Mouse (Mus musculus) stomach, postnatal 0 days (tissue): ENCODE measurements at regions not wholly inside any gene's neighbourhood (a gene's known extent, or its start where the extent isn't known, plus 50 kb on each side); places are given as distances from the start of the nearest gene placed in this dataset.
A peak's percentile ranks its signal among the peaks of the same experiment; 100 is the strongest.

ENCODE experiments used
- ATAC-seq: fragments of 200-750 bp; cut with Nextera tagmentation; 2 replicates; pipeline ENCODE4 v1.8.0; 2017; ENCODE audit not compliant: low FRiP score, low TSS enrichment
- DNase-seq: peaks from one replicate; pipeline ENCODE4 v3.0.0-alpha.2; 2016; ENCODE audit warnings: low spot score
- H3K27ac ChIP-seq: fragments of 300-500 bp; sonication (generic); replicated peaks from 2 replicates; pipeline ENCODE4 v1.5.1; 2014; ENCODE audit warnings: mild to moderate bottlenecking, control low read depth
- H3K27me3 ChIP-seq: fragments of 300-500 bp; sonication (generic); 2 replicates; pipeline ENCODE4 v1.6.1; 2014; ENCODE audit warnings: low read length; ENCODE audit not compliant: control insufficient read depth, insufficient read depth
- H3K36me3 ChIP-seq: fragments of 300-500 bp; sonication (generic); 2 replicates; pipeline ENCODE4 v1.6.1; 2014; ENCODE audit warnings: low read length, mixed read lengths; ENCODE audit not compliant: control insufficient read depth, insufficient read depth
- H3K4me1 ChIP-seq: fragments of 300-500 bp; sonication (generic); replicated peaks from 2 replicates; pipeline ENCODE4 v1.6.1; 2014; ENCODE audit warnings: antibody characterized with exemption; ENCODE audit not compliant: control insufficient read depth, insufficient read depth
- H3K4me2 ChIP-seq: fragments of 300-500 bp; sonication (generic); replicated peaks from 2 replicates; pipeline ENCODE4 v1.6.1; 2014; ENCODE audit warnings: low read depth, mild to moderate bottlenecking, control low read depth, moderate library complexity
- H3K4me3 ChIP-seq: fragments of 300-500 bp; sonication (generic); 2 replicates; pipeline ENCODE4 v1.5.1; 2014; ENCODE audit warnings: low read depth, low read length, control low read depth
- H3K9ac ChIP-seq: fragments of 300-500 bp; sonication (generic); 2 replicates; pipeline ENCODE4 v1.6.1; 2014; ENCODE audit warnings: mild to moderate bottlenecking, low read length, control low read depth, mixed read lengths
- H3K9me3 ChIP-seq: fragments of 300-500 bp; sonication (generic); 2 replicates; pipeline ENCODE4 v1.6.1; 2016; ENCODE audit warnings: low read length; ENCODE audit not compliant: control insufficient read depth
- CTCF ChIP-seq: IDR thresholded peaks from 2 replicates; pipeline ENCODE4 v1.5.1; 2016; ENCODE audit warnings: antibody characterized with exemption, low read depth, mild to moderate bottlenecking, moderate library complexity
- EP300 ChIP-seq: optimal IDR thresholded peaks from 2 replicates; pipeline ENCODE3; 2016; ENCODE audit warnings: antibody characterized with exemption
- WGBS: fragments of 180-500 bp; shearing (Covaris S2); extraction: QIAGEN DNeasy Blood & Tissue Kit; methylation state at CpG from one replicate; pipeline ENCODE4 v1.1.7; 2014; 5-methylcytosine and 5-hydroxymethylcytosine counted together

GRCm38 (mm10) chr2:103896160-103896559 is 61.6 kb upstream of the Lmo2 start:
- DNase-seq = peak; percentile 54
- Histone ChIP-seq H3K4me2 (no peak overlapping the region), H3K9me3 (no peaks in the 10 kb centered on the region), H3K4me3 (no peak overlapping the region), H3K27ac (peak overlapping the region; percentile 45; the same call in 1 of the 2 replicates), H3K27me3 (no peaks in the 10 kb centered on the region), H3K4me1 (no peaks in the 10 kb centered on the region), H3K9ac (no peak overlapping the region), H3K36me3 (no peaks in the 10 kb centered on the region)
- ATAC-seq = peak; percentile 82
- TF ChIP-seq EP300 = no peak
- TF ChIP-seq CTCF = no peak
- WGBS = 38% methylated on average over 5 of the region's 5 CpGs

- H3K9ac ChIP-seq = no peak overlapping the region
- H3K36me3 ChIP-seq = no peaks in the 10 kb centered on the region
- no peak overlapping the region for H3K4me2 ChIP-seq
- ATAC-seq (peak; percentile 19; the same call in 1 of the 2 replicates), DNase-seq (peak; percentile 27)
- no peaks in the 10 kb centered on the region for H3K4me1 ChIP-seq
- no peak overlapping the region for H3K4me3 ChIP-seq
- H3K27me3 ChIP-seq = no peaks in the 10 kb centered on the region
- H3K27ac ChIP-seq = peak overlapping the region; percentile 45; the same call in 1 of the 2 replicates
- TF ChIP-seq EP300 (no peak), CTCF (peak; percentile 34; the same call in 1 of the 2 replicates)
- WGBS = 23% methylated on average over 3 of the region's 3 CpGs
- H3K9me3 ChIP-seq = no peaks in the 10 kb centered on the region
Measured at GRCm38 (mm10) chr2:103896814-103897213, 61.0 kb upstream of the Lmo2 start.

GRCm38 (mm10) chr2:103899713-103900112 is 58.1 kb upstream of the Lmo2 start:
- H3K9me3 ChIP-seq = no peaks in the 10 kb centered on the region
- no peak overlapping the region for H3K4me2 ChIP-seq
- no peaks in the 10 kb centered on the region for H3K27me3 ChIP-seq
- no peaks in the 10 kb centered on the region for H3K36me3 ChIP-seq
- H3K4me3 ChIP-seq = no peak overlapping the region
- no peak overlapping the region for H3K27ac ChIP-seq
- no peak for ATAC-seq
- DNase-seq = no peak
- 78% methylated on average over 6 of the region's 6 CpGs for WGBS
- TF ChIP-seq EP300 = no peak
- no peak for TF ChIP-seq CTCF
- no peak overlapping the region for H3K9ac ChIP-seq
- no peaks in the 10 kb centered on the region for H3K4me1 ChIP-seq

- TF ChIP-seq EP300 (no peak), CTCF (no peak)
- Histone ChIP-seq H3K9ac (no peak overlapping the region), H3K4me2 (no peak overlapping the region), H3K36me3 (no peaks in the 10 kb centered on the region), H3K27ac (no peak overlapping the region), H3K4me1 (no peaks in the 10 kb centered on the region), H3K9me3 (no peaks in the 10 kb centered on the region), H3K27me3 (no peaks in the 10 kb centered on the region), H3K4me3 (no peak overlapping the region)
- ATAC-seq = no peak
- DNase-seq = no peak
- 32% methylated on average over 5 of the region's 5 CpGs for WGBS
Measured at GRCm38 (mm10) chr2:103900384-103900783, 57.4 kb upstream of the Lmo2 start.

GRCm38 (mm10) chr2:103901457-103901856 is 56.3 kb upstream of the Lmo2 start:
- Histone ChIP-seq H3K4me3 (no peak overlapping the region), H3K4me2 (no peak overlapping the region), H3K36me3 (no peaks in the 10 kb centered on the region), H3K9ac (no peak overlapping the region), H3K4me1 (no peaks in the 10 kb centered on the region), H3K9me3 (no peaks in the 10 kb centered on the region), H3K27me3 (no peaks in the 10 kb centered on the region), H3K27ac (no peak overlapping the region)
- WGBS = 64% methylated on average over 1 of the region's 1 CpGs
- TF ChIP-seq CTCF (no peak), EP300 (no peak)
- DNase-seq (no peak), ATAC-seq (no peak)

- ATAC-seq = no peak
- Histone ChIP-seq H3K9me3 (no peaks in the 10 kb centered on the region), H3K4me3 (no peak overlapping the region), H3K9ac (no peak overlapping the region), H3K4me2 (no peak overlapping the region), H3K36me3 (no peaks in the 10 kb centered on the region), H3K27me3 (no peaks in the 10 kb centered on the region), H3K27ac (no peak overlapping the region), H3K4me1 (no peaks in the 10 kb centered on the region)
- TF ChIP-seq EP300 (no peak), CTCF (no peak)
- DNase-seq = no peak
- WGBS = 72% methylated on average over 11 of the region's 11 CpGs
Measured at GRCm38 (mm10) chr2:103902777-103903176, 55.0 kb upstream of the Lmo2 start.
